Mouse (Mus musculus) embryonic facial prominence, embryonic 13.5 days (tissue): ENCODE results near the gene Ppp1r3c. TPM values are rescaled to one million over a fixed set of nuclear protein-coding genes. Genes with fewer than 3 reads are reported as not detected.
A peak's percentile ranks its signal among the peaks of the same experiment; 100 is the strongest.

ENCODE experiments used
- ATAC-seq: fragments of 200-750 bp; cut with Nextera tagmentation; 2 replicates; pipeline ENCODE4 v1.8.0; 2017; ENCODE audit warnings: low read depth; ENCODE audit not compliant: insufficient number of reproducible peaks, insufficient read depth, low FRiP score, low TSS enrichment
- H3K27ac ChIP-seq: fragments of 300-500 bp; sonication (generic); 2 replicates; pipeline ENCODE4 v1.5.1; 2015; ENCODE audit warnings: moderate library complexity, mild to moderate bottlenecking, inconsistent platforms
- H3K27me3 ChIP-seq: fragments of 300-500 bp; sonication (generic); 2 replicates; pipeline ENCODE4 v1.6.1; 2015; ENCODE audit warnings: mild to moderate bottlenecking, inconsistent platforms
- H3K36me3 ChIP-seq: fragments of 300-500 bp; sonication (generic); 2 replicates; pipeline ENCODE4 v1.6.1; 2015; ENCODE audit warnings: mild to moderate bottlenecking, inconsistent platforms
- H3K4me1 ChIP-seq: fragments of 300-500 bp; sonication (generic); 2 replicates; pipeline ENCODE4 v1.6.1; 2015; ENCODE audit warnings: inconsistent platforms
- H3K4me2 ChIP-seq: fragments of 300-500 bp; sonication (generic); 2 replicates; pipeline ENCODE4 v1.6.1; 2015; ENCODE audit warnings: moderate library complexity, mild to moderate bottlenecking, inconsistent platforms
- H3K4me3 ChIP-seq: fragments of 300-500 bp; sonication (generic); 2 replicates; pipeline ENCODE4 v1.5.1; 2015; ENCODE audit warnings: mild to moderate bottlenecking, inconsistent platforms
- H3K9ac ChIP-seq: fragments of 300-500 bp; sonication (generic); 2 replicates; pipeline ENCODE4 v1.6.1; 2015; ENCODE audit warnings: mild to moderate bottlenecking, inconsistent platforms
- H3K9me3 ChIP-seq: fragments of 300-500 bp; sonication (generic); 2 replicates; pipeline ENCODE4 v1.6.1; 2016; ENCODE audit warnings: inconsistent platforms
- WGBS: fragments of 180-500 bp; shearing (Covaris S2); methylation state at CpG from one replicate; pipeline ENCODE4 v1.1.7; 2015; ENCODE audit warnings: mixed read lengths; 5-methylcytosine and 5-hydroxymethylcytosine counted together
- polyA plus RNA-seq: library from polyadenylated mRNA; unstranded; fragments of >200 nt; fragmentation: Nextera tagmentation; extraction: Ambion mirVana; gene quantifications from 2 replicates; pipeline ENCODE4 v1.2.1, GENCODE M21; 2015

Ppp1r3c gene
- polyA plus RNA-seq, 1 experiment from 2014 or later: 9.3 TPM

DNA sequence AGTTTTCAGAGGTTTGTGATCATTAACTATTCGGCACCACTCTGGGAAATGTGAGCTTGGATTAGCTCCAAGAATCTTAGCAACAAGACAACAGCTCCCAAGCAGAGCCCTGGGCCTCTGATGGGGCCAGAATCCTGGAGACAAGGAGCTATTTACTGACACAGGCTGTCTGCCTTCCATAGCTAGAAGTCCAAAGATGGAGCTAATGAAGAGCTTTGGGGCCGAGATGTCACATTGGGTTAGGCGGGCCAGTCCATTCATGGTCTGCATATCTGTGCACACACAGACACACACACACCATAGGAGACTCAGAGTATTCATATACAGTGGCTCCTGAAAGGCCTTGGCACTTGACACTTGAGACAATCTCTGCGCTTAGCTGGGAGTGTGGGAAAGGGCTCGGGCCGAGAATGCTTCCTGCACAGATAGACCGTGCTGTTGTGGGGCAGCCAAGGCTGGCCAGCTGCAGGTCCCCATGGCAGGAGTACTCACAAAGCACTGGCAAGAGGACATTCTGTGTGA is 39.8 kb downstream of the Ppp1r3c start:
- Histone ChIP-seq H3K4me2 (no peak overlapping the region), H3K27me3 (no peaks in the 10 kb centered on the region), H3K4me1 (peaks cover 30% of the 10 kb centered on the region), H3K27ac (peak overlapping the region; percentile 64; the same call in 1 of the 2 replicates), H3K9me3 (no peaks in the 10 kb centered on the region), H3K36me3 (no peaks in the 10 kb centered on the region), H3K4me3 (no peak overlapping the region), H3K9ac (no peak overlapping the region)
- 60% methylated on average over 7 of the region's 7 CpGs for WGBS
- no peak for ATAC-seq

DNA sequence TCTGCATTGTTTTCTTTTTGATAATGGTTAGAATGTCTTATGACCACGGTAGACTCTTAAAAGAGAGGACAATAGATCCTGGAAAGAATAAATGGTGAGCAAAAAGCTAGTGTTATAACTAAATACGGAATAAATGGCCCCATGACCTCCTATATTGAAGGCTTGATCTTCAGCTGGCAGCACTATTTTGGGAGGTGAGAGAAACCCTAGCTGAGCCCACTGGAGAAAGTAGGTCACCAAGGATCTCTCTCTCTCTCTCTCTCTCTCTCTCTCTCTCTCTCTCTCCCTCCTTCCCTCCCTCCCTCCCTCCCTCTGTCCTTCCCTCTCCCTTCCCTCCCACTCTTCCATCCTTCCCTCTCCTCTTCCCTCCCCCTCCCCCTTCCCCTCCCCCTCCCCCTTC is 42.9 kb downstream of the Ppp1r3c start:
- H3K4me3 ChIP-seq: no peak overlapping the region
- 84% methylated on average over 2 of the region's 2 CpGs for WGBS

GRCm38 (mm10) chr19:36691941-36692340 is 44.5 kb downstream of the Ppp1r3c start:
- no peak for ATAC-seq
- WGBS: 82% methylated on average over 5 of the region's 5 CpGs

More for the DNA sequence above, 42.9 kb downstream of the Ppp1r3c start:
- Histone ChIP-seq H3K36me3 (no peaks in the 10 kb centered on the region), H3K27ac (no peak overlapping the region), H3K27me3 (no peaks in the 10 kb centered on the region), H3K4me2 (no peak overlapping the region), H3K4me1 (peaks cover 49% of the 10 kb centered on the region), H3K9me3 (no peaks in the 10 kb centered on the region), H3K9ac (no peak overlapping the region)
- ATAC-seq: no peak

GRCm38 (mm10) chr19:36691245-36691644 is 45.2 kb downstream of the Ppp1r3c start:
- Histone ChIP-seq H3K4me2 (no peak overlapping the region), H3K27me3 (no peaks in the 10 kb centered on the region), H3K36me3 (no peaks in the 10 kb centered on the region), H3K4me1 (peaks cover 44% of the 10 kb centered on the region), H3K27ac (no peak overlapping the region), H3K4me3 (no peak overlapping the region), H3K9me3 (no peaks in the 10 kb centered on the region), H3K9ac (no peak overlapping the region)
- ATAC-seq: no peak
- 41% methylated on average over 2 of the region's 2 CpGs for WGBS

More at GRCm38 (mm10) chr19:36691941-36692340, 44.5 kb downstream of the Ppp1r3c start:
- H3K27me3 ChIP-seq: no peaks in the 10 kb centered on the region
- H3K4me3 ChIP-seq: no peak overlapping the region
- no peak overlapping the region for H3K27ac ChIP-seq
- no peak overlapping the region for H3K4me2 ChIP-seq
- no peak overlapping the region for H3K9ac ChIP-seq
- no peaks in the 10 kb centered on the region for H3K36me3 ChIP-seq
- no peaks in the 10 kb centered on the region for H3K9me3 ChIP-seq
- peaks cover 51% of the 10 kb centered on the region for H3K4me1 ChIP-seq

- H3K36me3 ChIP-seq: no peaks in the 10 kb centered on the region
- WGBS: 46% methylated on average over 5 of the region's 5 CpGs
- no peaks in the 10 kb centered on the region for H3K9me3 ChIP-seq
- peak overlapping the region; percentile 97 for H3K27ac ChIP-seq
- no peaks in the 10 kb centered on the region for H3K27me3 ChIP-seq
- no peak overlapping the region for H3K9ac ChIP-seq
- peaks cover 44% of the 10 kb centered on the region for H3K4me1 ChIP-seq
- H3K4me2 ChIP-seq: no peak overlapping the region
- H3K4me3 ChIP-seq: no peak overlapping the region
- no peak for ATAC-seq
Observed at GRCm38 (mm10) chr19:36689205-36689604, 47.2 kb downstream of the Ppp1r3c start.

DNA sequence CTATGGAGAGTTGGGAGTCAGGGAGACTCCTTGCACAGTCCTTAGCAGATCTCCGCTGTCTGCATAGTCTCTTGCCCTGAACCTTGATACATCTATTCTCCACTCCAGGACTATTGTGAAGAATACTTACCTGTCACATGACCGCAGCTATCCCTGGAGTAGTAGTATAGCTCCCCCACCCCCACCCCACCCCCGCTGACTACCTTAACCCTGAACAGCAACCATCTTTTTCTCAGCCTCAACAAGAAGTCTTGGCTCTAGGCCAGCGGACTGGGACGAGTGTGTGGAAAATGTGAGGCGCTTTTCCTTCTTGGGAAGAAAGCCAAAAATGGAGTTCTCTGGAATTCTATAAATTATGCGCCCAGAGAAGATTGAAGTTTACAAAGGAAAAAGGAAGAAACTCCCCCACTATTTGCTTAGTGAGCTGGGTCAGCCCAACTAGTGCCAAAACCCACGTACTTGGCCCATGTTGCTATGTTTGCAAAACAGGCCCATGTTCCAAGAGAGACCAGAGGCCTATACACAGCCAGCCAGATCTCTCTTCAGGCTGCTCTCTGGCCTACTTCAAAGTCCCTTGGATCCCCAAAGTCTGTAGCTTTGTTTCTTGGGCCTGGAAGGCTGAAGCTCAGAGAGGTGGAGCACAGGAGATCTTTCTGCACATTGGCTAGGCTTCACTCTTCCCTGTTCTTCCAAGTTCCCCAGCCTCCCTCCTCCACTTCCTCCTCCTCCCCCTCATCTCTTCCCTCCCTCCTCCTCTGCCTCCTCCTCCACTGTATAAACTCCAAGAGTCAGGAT is 48.4 kb downstream of the Ppp1r3c start:
- no peak overlapping the region for H3K9ac ChIP-seq
- WGBS: 36% methylated on average over 8 of the region's 8 CpGs
- peaks cover 44% of the 10 kb centered on the region for H3K4me1 ChIP-seq
- H3K9me3 ChIP-seq: no peaks in the 10 kb centered on the region
- ATAC-seq: peak; percentile 77; the same call in 1 of the 2 replicates
- no peak overlapping the region for H3K4me3 ChIP-seq
- no peaks in the 10 kb centered on the region for H3K27me3 ChIP-seq
- peak overlapping the region; percentile 11; the same call in 1 of the 2 replicates for H3K4me2 ChIP-seq
- peak overlapping the region; percentile 97 for H3K27ac ChIP-seq
- no peaks in the 10 kb centered on the region for H3K36me3 ChIP-seq

DNA sequence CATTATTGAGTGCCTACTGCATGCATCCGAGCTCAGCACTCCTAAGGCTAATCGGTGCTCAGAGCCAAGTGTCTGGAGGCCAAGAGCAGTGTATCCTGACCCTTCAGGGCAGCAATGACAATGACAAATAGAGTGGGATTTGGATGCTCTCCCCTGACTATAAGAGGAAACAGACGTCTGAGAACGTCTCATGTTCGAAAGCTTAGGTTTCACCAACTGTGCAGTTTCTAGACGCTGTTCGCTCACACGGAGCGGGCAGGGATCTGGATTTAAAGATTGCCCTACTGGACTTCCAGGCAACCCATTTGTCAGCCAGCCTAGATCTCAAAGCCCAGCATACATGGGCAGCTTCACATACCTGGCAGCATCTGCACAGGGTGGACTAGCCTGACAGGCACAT is 49.4 kb downstream of the Ppp1r3c start:
- 63% methylated on average over 9 of the region's 9 CpGs for WGBS
- no peak overlapping the region for H3K4me3 ChIP-seq
- no peak for ATAC-seq
- peaks cover 44% of the 10 kb centered on the region for H3K4me1 ChIP-seq
- no peaks in the 10 kb centered on the region for H3K27me3 ChIP-seq
- H3K36me3 ChIP-seq: no peaks in the 10 kb centered on the region
- H3K4me2 ChIP-seq: no peak overlapping the region
- no peak overlapping the region for H3K9ac ChIP-seq
- H3K9me3 ChIP-seq: no peaks in the 10 kb centered on the region
- H3K27ac ChIP-seq: peak overlapping the region; percentile 97

DNA sequence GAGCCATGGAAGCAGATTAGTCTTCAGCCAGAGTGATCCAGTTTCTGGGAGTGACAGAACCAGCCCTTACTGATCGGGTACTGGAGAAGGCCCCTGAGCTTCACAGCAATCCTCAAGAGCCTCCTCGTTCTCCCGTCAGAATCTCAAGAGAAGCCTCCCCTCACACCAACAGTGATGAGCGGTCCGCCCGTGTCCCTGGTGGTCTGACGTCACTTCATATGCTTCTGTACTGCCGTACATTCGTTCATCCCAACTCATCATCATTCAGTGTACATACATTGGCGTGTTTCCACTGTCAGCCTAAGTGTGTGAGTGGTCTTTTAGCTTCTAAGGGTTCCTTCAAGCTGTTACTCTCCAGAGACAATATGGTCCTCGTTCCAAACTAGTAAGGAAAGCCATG is 50.4 kb downstream of the Ppp1r3c start:
- Histone ChIP-seq H3K4me2 (no peak overlapping the region), H3K27ac (no peak overlapping the region), H3K9ac (no peak overlapping the region), H3K9me3 (no peaks in the 10 kb centered on the region), H3K27me3 (no peaks in the 10 kb centered on the region), H3K36me3 (no peaks in the 10 kb centered on the region), H3K4me1 (peaks cover 38% of the 10 kb centered on the region), H3K4me3 (no peak overlapping the region)
- 88% methylated on average over 11 of the region's 11 CpGs for WGBS
- ATAC-seq: no peak

GRCm38 (mm10) chr19:36682560-36682959 is 53.9 kb downstream of the Ppp1r3c start:
- Histone ChIP-seq H3K4me3 (no peak overlapping the region), H3K27ac (no peak overlapping the region), H3K27me3 (no peaks in the 10 kb centered on the region), H3K9me3 (no peaks in the 10 kb centered on the region), H3K4me1 (peaks cover 28% of the 10 kb centered on the region), H3K9ac (no peak overlapping the region), H3K4me2 (no peak overlapping the region), H3K36me3 (no peaks in the 10 kb centered on the region)
- ATAC-seq: no peak
- 79% methylated on average over 2 of the region's 2 CpGs for WGBS

Other genes starting within 250 kb of the Ppp1r3c start
- gene Hectd2, start 182.0 kb downstream of the Ppp1r3c start, polyA plus RNA-seq: 2.5 and 3.9 TPM in 2 replicates
- 46.3 and 52.7 TPM in 2 replicates for gene Tnks2, start 97.6 kb upstream of the Ppp1r3c start, polyA plus RNA-seq
- 6.7 and 9.8 TPM in 2 replicates for gene Fgfbp3, start 183.0 kb upstream of the Ppp1r3c start, polyA plus RNA-seq
- gene Btaf1, start 189.4 kb upstream of the Ppp1r3c start, polyA plus RNA-seq: 10.6 and 11.9 TPM in 2 replicates